Mouse (Mus musculus): ENCODE data around the gene Gm21970.

Gm21970 gene

DNA sequence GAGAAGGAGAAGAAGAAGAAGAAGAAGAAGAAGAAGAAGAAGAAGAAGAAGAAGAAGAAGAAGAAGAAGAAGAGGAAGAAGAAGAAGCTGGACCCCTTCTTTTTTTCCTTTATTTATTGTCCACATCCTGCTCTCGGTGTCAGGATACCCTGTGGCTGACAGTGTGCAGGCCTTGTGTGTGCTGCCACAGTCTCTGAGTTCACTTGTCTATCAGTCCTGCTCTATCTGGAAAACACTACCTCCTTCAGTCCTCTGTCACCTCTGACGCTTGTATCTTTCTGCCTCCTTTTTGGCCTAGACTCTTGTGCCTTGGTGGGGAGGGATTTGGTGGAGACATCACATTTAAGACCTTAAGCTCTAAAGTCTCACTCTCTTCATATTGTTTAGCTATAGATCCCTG is 71.9 kb downstream of the Gm21970 start:
- DNase-seq (ENCODE audit: low read depth): no peak

DNA sequence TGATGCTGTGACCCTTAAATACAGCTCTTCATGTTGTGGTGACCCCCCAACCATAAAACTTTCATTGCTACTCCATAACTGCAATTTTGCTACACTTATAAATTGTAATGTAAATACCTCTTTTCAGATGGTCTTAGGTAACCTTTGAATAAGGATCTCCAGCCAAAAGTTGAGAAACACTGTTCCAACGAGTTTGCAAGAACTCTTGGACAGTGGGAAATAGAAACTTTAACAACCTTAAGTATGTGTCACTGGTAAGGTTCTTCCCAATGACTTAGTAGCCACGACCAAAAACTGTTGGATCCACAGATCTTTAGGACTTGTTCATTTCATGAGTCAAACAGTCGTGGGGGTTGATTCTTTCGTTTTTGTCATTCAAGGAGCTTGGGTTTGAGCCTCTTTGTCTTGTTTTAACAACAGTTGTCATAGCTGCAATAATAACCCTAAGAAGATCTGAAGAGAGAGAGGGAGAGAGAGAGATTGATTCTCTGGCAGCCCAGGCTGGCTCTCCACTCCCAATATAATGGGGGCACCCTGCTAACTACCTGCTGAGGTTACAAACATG is 72.4 kb downstream of the Gm21970 start:
- DNase-seq (ENCODE audit: low read depth): no peak

DNA sequence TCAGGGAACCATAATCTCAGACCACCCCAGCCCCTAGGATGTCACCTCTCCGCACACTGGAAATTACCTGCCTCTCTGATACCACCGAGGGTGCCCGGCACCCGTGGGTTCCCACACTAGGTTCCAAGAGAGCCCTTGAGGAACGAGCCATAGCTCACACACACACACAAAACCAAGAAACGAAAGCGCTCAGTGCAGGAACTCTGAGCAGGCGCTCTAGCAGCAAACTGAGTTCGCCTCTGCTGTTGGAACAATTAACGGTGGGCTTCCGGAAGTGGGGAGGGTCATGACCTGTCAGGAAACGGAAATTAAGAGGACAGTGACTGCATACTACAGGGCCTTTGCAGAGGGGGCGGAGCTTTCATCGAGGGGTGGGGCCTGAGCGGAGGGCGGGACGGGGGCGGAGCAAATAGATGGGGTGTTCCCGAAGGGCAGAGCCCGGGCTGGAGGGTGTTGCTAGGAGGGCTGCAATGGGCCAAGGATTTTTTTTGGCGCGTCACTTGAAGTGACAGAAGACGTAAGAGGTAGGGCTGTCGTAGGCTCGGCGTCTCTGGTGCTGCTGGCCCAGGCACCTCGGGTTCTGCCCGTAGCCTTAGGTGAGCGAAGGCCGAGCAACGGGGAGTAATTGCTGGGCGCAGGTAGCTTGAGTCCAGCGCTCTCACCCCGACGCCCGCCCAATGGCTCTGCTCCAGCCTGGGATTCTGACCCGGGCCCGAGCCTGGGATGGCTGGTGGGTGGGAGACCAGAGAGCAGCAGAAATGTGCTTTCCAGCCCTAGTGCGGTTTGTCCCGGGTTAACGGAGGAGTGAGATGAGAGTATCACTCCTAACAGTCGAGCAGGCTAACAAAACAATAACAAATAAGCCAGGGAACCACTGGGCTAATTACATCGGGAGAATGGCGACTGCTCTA is 73.3 kb downstream of the Gm21970 start:
- DNase-seq (ENCODE audit: low read depth): peak; percentile 86

DNA sequence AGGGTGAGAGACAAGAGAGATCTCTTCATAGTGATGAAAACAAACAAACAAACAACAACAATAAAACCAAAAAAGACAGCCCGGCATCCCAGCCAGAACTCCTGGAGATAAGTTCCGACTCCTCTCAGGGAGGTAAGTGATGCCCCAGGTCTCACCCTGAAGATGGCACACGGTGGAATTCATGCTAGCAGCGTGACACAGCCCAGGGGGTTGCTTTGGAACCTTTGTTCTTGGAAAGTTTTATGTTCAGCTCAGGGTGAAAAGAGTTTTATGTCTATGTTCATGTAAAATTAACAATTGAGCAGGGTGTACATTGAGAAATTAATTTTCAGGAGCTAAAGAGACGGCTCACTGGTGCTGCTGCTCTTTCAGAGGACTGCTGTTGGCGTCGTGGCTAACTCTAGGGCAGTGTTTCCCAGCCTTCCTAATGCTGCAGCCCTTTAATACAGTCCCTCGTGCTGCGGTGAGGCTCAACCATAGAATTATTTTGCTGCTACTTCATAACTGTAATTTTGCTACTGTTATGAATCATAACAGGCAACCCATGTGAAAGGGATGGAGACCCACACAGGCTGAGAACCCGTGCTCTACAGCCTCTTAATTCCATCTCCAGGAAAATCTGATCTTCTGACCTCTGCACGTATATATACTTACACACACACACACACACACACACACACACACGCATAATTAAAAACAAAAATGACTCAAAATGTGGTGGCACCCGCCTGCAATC is 74.2 kb downstream of the Gm21970 start:
- DNase-seq (ENCODE audit: low read depth): no peak

DNA sequence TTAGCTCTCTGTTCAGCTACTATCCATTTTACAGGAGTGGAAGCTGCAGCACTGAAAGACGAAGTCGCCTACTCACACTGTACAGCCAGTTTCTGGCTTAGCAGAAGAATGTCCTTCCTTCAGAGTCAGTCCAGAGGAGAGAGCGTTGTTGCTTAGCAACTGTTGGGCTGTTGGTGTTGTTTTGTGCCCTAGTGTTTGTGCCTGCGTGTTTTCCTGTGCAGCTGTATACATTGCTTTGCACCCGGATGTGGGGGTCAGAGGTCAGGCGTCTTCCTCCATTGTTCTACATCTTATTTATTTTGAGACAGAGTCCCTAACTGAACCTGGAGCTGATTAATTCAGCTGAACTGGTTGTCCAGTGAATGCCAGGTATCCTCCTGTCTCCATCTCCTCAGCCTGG is 75.0 kb downstream of the Gm21970 start:
- no peak for DNase-seq (ENCODE audit: low read depth)
